Mouse (Mus musculus) heart, embryonic 14.5 days (tissue): ENCODE data around the gene Mcu. TPM values are rescaled to one million over a fixed set of nuclear protein-coding genes. Genes with fewer than 3 reads are reported as not detected.

Experiments
- ATAC-seq: fragments of 200-750 bp; cut with Nextera tagmentation; 2 replicates; pipeline ENCODE4 v1.8.0; 2017; ENCODE audit warnings: low read depth, moderate TSS enrichment; ENCODE audit not compliant: insufficient number of reproducible peaks, insufficient read depth, low FRiP score
- H3K27ac ChIP-seq, 2 experiments: fragments of 200-500 bp in 1 of 2; fragments of 300-500 bp in 1 of 2; sonication (generic) in 1 of 2; replicated peaks in 1 of 2; 2 replicates each; pipeline ENCODE4 v1.5.1; 2012 to 2014; ENCODE audit warnings: low read depth in 2 of 2, low read length in 2 of 2, control low read depth in 1 of 2, mild to moderate bottlenecking in 1 of 2, mixed read lengths in 1 of 2; ENCODE audit not compliant: control insufficient read depth in 1 of 2, insufficient read depth in 1 of 2
- H3K27me3 ChIP-seq: fragments of 300-500 bp; sonication (generic); 2 replicates; pipeline ENCODE4 v1.6.1; 2014; ENCODE audit warnings: mild to moderate bottlenecking, low read length, control low read depth; ENCODE audit not compliant: control insufficient read depth, insufficient read depth
- H3K36me3 ChIP-seq: fragments of 300-500 bp; sonication (generic); 2 replicates; pipeline ENCODE4 v1.6.1; 2014; ENCODE audit warnings: mild to moderate bottlenecking, control low read depth, low read length, mixed read lengths; ENCODE audit not compliant: control insufficient read depth, insufficient read depth
- H3K4me1 ChIP-seq, 2 experiments: fragments of 200-500 bp in 1 of 2; fragments of 300-500 bp in 1 of 2; sonication (generic) in 1 of 2; 2 replicates each; pipeline ENCODE4 v1.6.1; 2012 to 2014; ENCODE audit warnings: low read length in 2 of 2, control low read depth in 1 of 2, mixed read lengths in 1 of 2; ENCODE audit not compliant: control insufficient read depth in 2 of 2, insufficient read depth in 2 of 2
- H3K4me2 ChIP-seq: fragments of 300-500 bp; sonication (generic); 2 replicates; pipeline ENCODE4 v1.6.1; 2014; ENCODE audit warnings: mild to moderate bottlenecking, low read length
- H3K4me3 ChIP-seq, 2 experiments: fragments of 200-500 bp in 1 of 2; fragments of 300-500 bp in 1 of 2; sonication (generic) in 1 of 2; 2 replicates each; pipeline ENCODE4 v1.5.1; 2012 to 2014; ENCODE audit warnings: low read length in 2 of 2, mild to moderate bottlenecking in 2 of 2, control low read depth in 1 of 2, low read depth in 1 of 2, moderate library complexity in 1 of 2; ENCODE audit not compliant: control insufficient read depth in 1 of 2, insufficient read depth in 1 of 2
- H3K9ac ChIP-seq: fragments of 300-500 bp; sonication (generic); 2 replicates; pipeline ENCODE4 v1.6.1; 2014; ENCODE audit warnings: mild to moderate bottlenecking, low read length
- H3K9me3 ChIP-seq: fragments of 300-500 bp; sonication (generic); 2 replicates; pipeline ENCODE4 v1.6.1; 2016; ENCODE audit warnings: low read length, control low read depth; ENCODE audit not compliant: control insufficient read depth
- WGBS: fragments of 180-500 bp; shearing (Covaris S2); extraction: QIAGEN DNeasy Blood & Tissue Kit; methylation state at CpG from one replicate; pipeline ENCODE4 v1.1.7; 2014; 5-methylcytosine and 5-hydroxymethylcytosine counted together
- polyA plus RNA-seq: library from polyadenylated mRNA; unstranded; fragments of >200 nt; fragmentation: Nextera tagmentation; extraction: Ambion mirVana; gene quantifications from 2 replicates; pipeline ENCODE4 v1.2.1, GENCODE M21; 2014

Gene Mcu
- polyA plus RNA-seq, 1 experiment from 2014 or later, result 28.8 TPM

DNA sequence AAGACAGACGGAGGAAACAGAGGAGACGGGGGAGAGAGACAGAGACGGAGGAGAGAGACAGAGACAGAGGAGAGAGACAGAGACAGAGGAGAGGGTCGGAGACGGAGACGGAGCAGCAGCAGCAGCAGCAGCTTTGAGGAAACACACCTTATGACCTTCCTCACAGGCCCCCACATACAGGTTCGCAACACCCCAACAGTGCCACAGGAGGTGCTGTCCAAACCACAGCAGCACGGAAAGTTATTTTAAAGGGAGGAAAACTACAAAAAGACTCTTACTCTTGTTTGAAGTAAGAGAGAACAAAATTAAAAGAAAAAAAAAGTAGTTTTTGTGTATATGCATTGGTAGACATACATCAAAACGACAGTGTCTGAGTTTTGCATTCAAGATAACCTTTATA, 27.2 kb upstream of the Mcu start:
- Histone ChIP-seq H3K4me1 (peaks cover 0 to 3% of the 10 kb centered on the region in 2 experiments; a peak in 2 of 4 replicates), H3K4me2 (no peak overlapping the region), H3K9me3 (no peaks in the 10 kb centered on the region), H3K4me3 (no peak overlapping the region), H3K9ac (no peak overlapping the region), H3K27me3 (no peaks in the 10 kb centered on the region), H3K27ac (no peak overlapping the region), H3K36me3 (no peaks in the 10 kb centered on the region)
- no peak for ATAC-seq
- 70% methylated on average over 9 of the region's 9 CpGs for WGBS

- Histone ChIP-seq H3K4me2 (no peak overlapping the region), H3K36me3 (no peaks in the 10 kb centered on the region), H3K9ac (no peak overlapping the region), H3K27ac (no peak overlapping the region), H3K4me3 (no peak overlapping the region), H3K4me1 (peaks cover 0 to 3% of the 10 kb centered on the region in 2 experiments; a peak in 2 of 4 replicates), H3K27me3 (no peaks in the 10 kb centered on the region), H3K9me3 (no peaks in the 10 kb centered on the region)
- WGBS, result 54% methylated on average over 8 of the region's 8 CpGs
- ATAC-seq, result no peak
Measured at GRCm38 (mm10) chr10:59642659-59643377, 26.3 kb upstream of the Mcu start.

- Histone ChIP-seq H3K27ac (no peak overlapping the region), H3K36me3 (no peaks in the 10 kb centered on the region), H3K9me3 (no peaks in the 10 kb centered on the region), H3K27me3 (no peaks in the 10 kb centered on the region), H3K4me1 (peaks cover 0 to 6% of the 10 kb centered on the region in 2 experiments; a peak in 2 of 4 replicates), H3K4me3 (no peak overlapping the region), H3K4me2 (no peak overlapping the region), H3K9ac (no peak overlapping the region)
- ATAC-seq, result no peak
- WGBS, result 70% methylated on average over 6 of the region's 6 CpGs
Measured at GRCm38 (mm10) chr10:59638576-59638975, 22.1 kb upstream of the Mcu start.

GRCm38 (mm10) chr10:59637596-59638124, 21.2 kb upstream of the Mcu start:
- peak overlapping the region in 1 of 2 experiments; percentile 27; a peak in 2 of 4 replicates for H3K27ac ChIP-seq
- H3K27me3 ChIP-seq, result no peaks in the 10 kb centered on the region
- no peak overlapping the region for H3K9ac ChIP-seq
- peaks cover 0 to 6% of the 10 kb centered on the region in 2 experiments; a peak in 2 of 4 replicates for H3K4me1 ChIP-seq
- no peaks in the 10 kb centered on the region for H3K36me3 ChIP-seq
- ATAC-seq, result no peak
- H3K4me2 ChIP-seq, result no peak overlapping the region
- no peaks in the 10 kb centered on the region for H3K9me3 ChIP-seq
- H3K4me3 ChIP-seq, result no peak overlapping the region
- 69% methylated on average over 7 of the region's 7 CpGs for WGBS

- Histone ChIP-seq H3K9me3 (no peaks in the 10 kb centered on the region), H3K4me2 (no peak overlapping the region), H3K36me3 (no peaks in the 10 kb centered on the region), H3K27ac (0 out of 4 replicates have a peak overlapping the region, but pooled peaks of 1 of the 2 experiments have one; percentile 27), H3K4me1 (peaks cover 0 to 6% of the 10 kb centered on the region in 2 experiments; a peak in 2 of 4 replicates), H3K4me3 (no peak overlapping the region), H3K27me3 (no peaks in the 10 kb centered on the region), H3K9ac (no peak overlapping the region)
- 75% methylated on average over 16 of the region's 16 CpGs for WGBS
- ATAC-seq, result no peak
Measured at GRCm38 (mm10) chr10:59636751-59637533, 20.4 kb upstream of the Mcu start.

GRCm38 (mm10) chr10:59636048-59636447, 19.6 kb upstream of the Mcu start:
- Histone ChIP-seq H3K9me3 (no peaks in the 10 kb centered on the region), H3K27me3 (no peaks in the 10 kb centered on the region), H3K4me3 (no peak overlapping the region), H3K9ac (no peak overlapping the region), H3K36me3 (no peaks in the 10 kb centered on the region), H3K4me2 (no peak overlapping the region), H3K4me1 (peaks cover 0 to 6% of the 10 kb centered on the region in 2 experiments; a peak in 2 of 4 replicates), H3K27ac (no peak overlapping the region)
- 87% methylated on average over 2 of the region's 2 CpGs for WGBS
- ATAC-seq, result no peak

DNA sequence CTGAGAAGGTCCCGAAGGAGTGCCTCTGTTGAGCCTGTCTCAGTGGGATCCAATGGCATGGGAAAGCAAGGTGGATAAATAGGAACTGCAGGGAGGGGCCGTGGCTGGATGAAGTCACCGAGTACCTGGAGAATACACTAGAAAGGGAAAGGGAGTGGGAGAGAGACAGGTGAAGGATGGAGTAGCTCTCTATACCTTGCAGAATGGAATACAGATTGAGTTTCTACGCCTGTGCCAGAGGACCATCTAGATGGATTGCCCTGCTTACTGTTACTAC, 13.0 kb upstream of the Mcu start:
- Histone ChIP-seq H3K36me3 (no peaks in the 10 kb centered on the region), H3K9me3 (no peaks in the 10 kb centered on the region), H3K4me1 (no peaks in the 10 kb centered on the region), H3K27ac (no peak overlapping the region), H3K9ac (no peak overlapping the region), H3K4me3 (no peak overlapping the region), H3K27me3 (no peaks in the 10 kb centered on the region), H3K4me2 (no peak overlapping the region)
- WGBS, result 78% methylated on average over 4 of the region's 4 CpGs
- no peak for ATAC-seq
